Mouse (Mus musculus): Measurements from ENCODE around the gene Gm27235.
"Not testable (repeated sequence)": the region's sequence is repeated elsewhere in the genome, so short reads cannot be mapped to it uniquely, and the experiment has no call there.

Gm27235 gene

DNA sequence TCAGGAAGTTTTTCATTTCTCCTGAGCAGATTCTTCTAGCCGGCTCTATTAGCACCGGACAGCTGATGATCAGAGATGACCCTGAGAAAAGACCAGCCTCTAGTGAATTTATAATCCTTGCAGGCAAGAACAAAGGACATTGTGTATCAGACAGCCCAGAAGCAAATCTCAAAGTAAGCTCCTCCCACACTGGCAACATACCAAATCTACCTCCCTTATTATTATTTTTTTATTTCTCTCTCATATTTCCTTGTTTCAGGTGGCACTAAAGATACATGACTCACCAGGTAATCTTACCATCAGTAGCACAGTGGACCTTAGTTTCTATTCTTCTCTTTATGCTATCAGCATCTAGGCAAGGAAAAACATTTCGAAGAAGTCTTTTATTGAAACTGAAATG is at the start of gene Gm27235, which contains the start of gene D730048I06Rik:
Gm27235 (minus strand) TSS at position 101 of the 400 bp plus-strand sequence.
D730048I06Rik (minus strand) TSS at position 112 of the 400 bp plus-strand sequence.
- DNase-seq (ENCODE audit: low read depth): no peak

GRCm38 (mm10) chr9:35817881-35818280 is 28.0 kb upstream of the Gm27235 start:
- DNase-seq (ENCODE audit: low read depth): not testable (repeated sequence)

- no peak for DNase-seq (ENCODE audit: low read depth)
Measured at GRCm38 (mm10) chr9:35798146-35798545, 8.2 kb upstream of the Gm27235 start.

DNA sequence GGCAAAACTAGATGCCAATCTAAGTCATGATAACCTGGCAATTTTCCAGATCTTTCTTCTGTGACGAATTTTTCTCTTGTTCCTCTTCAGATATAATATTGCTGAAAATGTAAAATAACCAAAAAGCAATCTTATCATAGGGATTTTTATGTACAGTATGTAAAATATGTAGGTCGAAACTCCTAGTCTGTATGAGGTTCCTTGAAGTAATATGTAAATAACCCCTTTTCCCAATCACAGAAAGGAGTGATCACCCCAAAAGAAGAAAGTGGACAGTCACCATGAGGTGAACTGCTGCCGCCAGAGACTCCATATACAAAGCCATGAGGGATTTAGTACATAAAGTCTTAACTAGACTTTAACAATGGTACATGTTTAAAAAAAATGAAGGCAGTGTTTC is 11.9 kb downstream of the Gm27235 start, which contains the start of gene Gm17727:
Gm17727 (minus strand) TSS at position 101 of the 400 bp plus-strand sequence.
- no peak for DNase-seq (ENCODE audit: low read depth)

GRCm38 (mm10) chr9:35756843-35757242 is 33.1 kb downstream of the Gm27235 start:
- no peak for DNase-seq (ENCODE audit: low read depth)

- no peak for DNase-seq (ENCODE audit: low read depth)
Measured at GRCm38 (mm10) chr9:35740749-35741148, 49.2 kb downstream of the Gm27235 start, which contains the start of gene Gm17677. Gene Gm17677, plus strand, starts transcription at chr9:35741049.
